Mouse (Mus musculus) embryonic fibroblast, embryonic 13.5 days (primary cell): ENCODE measurements around the gene 1520401A03Rik. TPM values are rescaled to one million over a fixed set of nuclear protein-coding genes. Genes with fewer than 3 reads are reported as not detected.

ENCODE experiments used
- H3K27ac ChIP-seq: 2 replicates; pipeline ENCODE4 v1.5.1; 2012; ENCODE audit warnings: low read length, control low read depth, inconsistent platforms; ENCODE audit not compliant: insufficient read depth
- H3K4me1 ChIP-seq: 2 replicates; pipeline ENCODE4 v1.6.1; 2011; ENCODE audit warnings: low read length; ENCODE audit not compliant: control insufficient read depth, insufficient read depth
- H3K4me3 ChIP-seq: 2 replicates; pipeline ENCODE4 v1.5.1; 2011; ENCODE audit warnings: mild to moderate bottlenecking, control low read depth, low read length; ENCODE audit not compliant: insufficient read depth
- CTCF ChIP-seq: IDR thresholded peaks from 2 replicates; pipeline ENCODE4 v1.5.1; 2011; ENCODE audit warnings: mild to moderate bottlenecking, control low read depth, low read length, moderate library complexity, borderline replicate concordance; ENCODE audit not compliant: insufficient read depth
- POLR2A ChIP-seq: IDR thresholded peaks from 2 replicates; pipeline ENCODE4 v1.6.1; 2011; ENCODE audit warnings: low read depth, mild to moderate bottlenecking, control low read depth, low read length, moderate library complexity
- polyA plus RNA-seq: library from polyadenylated mRNA; stranded (reverse); fragments of >200 nt; gene quantifications from 2 replicates; pipeline ENCODE4 v1.2.4, GENCODE M21; 2011; ENCODE audit warnings: low read depth; ENCODE audit not compliant: missing spikeins, insufficient read length

The 1520401A03Rik gene
- polyA plus RNA-seq, 1 experiment: not detected

DNA sequence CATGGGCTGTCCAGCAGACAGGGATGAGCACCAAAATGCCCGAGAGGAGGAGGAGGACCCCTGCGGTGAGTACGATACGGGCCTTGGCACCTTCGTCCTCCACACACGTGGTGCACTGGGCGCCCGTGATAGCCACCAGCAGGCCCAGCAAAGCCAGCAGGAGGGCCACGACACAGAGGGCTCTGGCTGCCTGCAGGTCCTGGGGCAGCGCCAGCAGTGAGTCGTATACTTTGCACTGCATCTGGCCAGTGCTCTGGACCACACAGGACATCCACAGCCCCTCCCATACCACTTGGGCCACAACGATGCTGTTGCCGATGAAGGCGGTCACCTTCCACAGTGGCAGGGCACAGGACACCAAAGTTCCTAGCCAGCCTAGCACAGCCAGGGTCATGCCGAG lies 39.4 kb downstream of the 1520401A03Rik start:
- Histone ChIP-seq H3K27ac (no peak overlapping the region), H3K4me3 (no peak overlapping the region), H3K4me1 (no peaks in the 10 kb centered on the region)
- no peak for TF ChIP-seq CTCF
- no peak for TF ChIP-seq POLR2A

DNA sequence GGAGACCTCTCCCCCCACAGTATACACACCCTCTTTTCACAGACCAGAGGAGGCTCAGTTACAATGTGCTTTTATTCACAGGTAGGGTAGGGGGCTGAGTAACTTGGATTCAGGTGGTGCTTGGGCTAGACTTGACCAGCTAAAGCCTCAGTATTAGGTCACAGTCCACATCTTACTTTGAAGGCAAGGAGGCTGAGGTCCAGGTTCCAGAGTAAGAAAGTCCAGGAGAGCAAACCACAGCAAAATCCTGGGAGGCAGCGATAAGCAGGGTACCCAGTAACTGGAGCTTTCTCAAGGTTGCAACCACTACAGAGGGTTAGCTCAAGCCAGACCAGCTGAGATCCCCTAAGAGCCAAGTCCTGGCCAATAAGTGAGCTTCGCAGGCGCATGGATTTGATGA lies 40.1 kb downstream of the 1520401A03Rik start:
- H3K4me3 ChIP-seq: no peak overlapping the region
- no peak for TF ChIP-seq POLR2A
- H3K4me1 ChIP-seq: no peaks in the 10 kb centered on the region
- H3K27ac ChIP-seq: no peak overlapping the region

DNA sequence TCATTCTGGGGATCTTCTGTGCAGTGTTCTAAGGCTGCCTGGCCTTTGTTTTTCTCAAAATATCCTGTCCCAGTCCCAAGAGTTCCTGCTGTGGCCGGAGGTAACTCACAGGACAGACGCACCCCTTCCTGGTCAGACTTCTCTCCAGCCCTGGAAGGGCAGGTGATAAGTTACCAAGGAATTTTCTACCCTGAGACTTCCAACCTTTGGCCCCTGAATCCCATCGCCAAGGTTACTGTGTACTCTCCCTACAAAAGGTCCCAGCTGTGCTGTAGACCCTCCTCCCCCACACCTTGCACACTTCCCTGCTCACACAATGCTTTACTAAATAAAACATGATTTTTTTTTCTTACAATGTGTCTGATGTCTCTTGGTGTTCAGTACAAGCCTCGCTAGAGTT lies 40.5 kb downstream of the 1520401A03Rik start:
- no peak for TF ChIP-seq POLR2A
- Histone ChIP-seq H3K27ac (no peak overlapping the region), H3K4me3 (no peak overlapping the region), H3K4me1 (no peaks in the 10 kb centered on the region)

DNA sequence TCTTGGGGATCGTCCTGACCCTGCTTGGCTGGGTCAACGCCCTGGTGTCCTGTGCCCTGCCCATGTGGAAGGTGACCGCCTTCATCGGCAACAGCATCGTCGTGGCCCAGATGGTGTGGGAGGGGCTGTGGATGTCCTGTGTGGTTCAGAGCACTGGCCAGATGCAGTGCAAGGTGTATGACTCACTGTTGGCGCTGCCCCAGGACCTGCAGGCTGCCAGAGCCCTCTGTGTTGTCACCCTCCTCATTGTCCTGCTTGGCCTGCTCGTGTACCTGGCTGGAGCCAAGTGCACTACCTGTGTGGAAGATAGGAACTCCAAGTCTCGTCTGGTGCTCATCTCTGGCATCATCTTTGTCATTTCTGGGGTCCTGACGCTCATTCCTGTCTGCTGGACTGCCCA lies 41.5 kb downstream of the 1520401A03Rik start:
- Histone ChIP-seq H3K27ac (no peak overlapping the region), H3K4me1 (no peaks in the 10 kb centered on the region), H3K4me3 (no peak overlapping the region)
- no peak for TF ChIP-seq CTCF
- TF ChIP-seq POLR2A: no peak

DNA sequence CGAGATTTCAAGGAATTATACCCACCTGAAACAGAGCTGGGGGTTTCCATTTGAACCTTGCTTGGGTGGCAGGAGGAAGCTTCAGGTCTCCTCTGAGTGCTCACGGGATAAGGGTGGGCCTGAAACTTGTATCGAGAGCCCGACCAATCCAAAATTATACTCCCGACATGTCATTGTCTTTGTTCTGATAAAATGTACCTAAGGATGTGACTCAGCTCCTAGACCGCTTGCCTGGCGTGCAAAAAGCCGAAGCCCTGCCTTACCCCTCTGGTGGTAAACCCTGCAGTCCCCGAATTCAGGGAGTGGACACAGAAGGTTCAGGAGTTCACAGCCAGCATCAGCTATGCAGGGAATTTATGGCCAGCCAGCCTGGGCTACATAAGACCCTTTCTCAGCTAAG lies 42.2 kb downstream of the 1520401A03Rik start:
- TF ChIP-seq POLR2A (no peak), CTCF (no peak)
- Histone ChIP-seq H3K27ac (no peak overlapping the region), H3K4me1 (no peaks in the 10 kb centered on the region), H3K4me3 (no peak overlapping the region)

DNA sequence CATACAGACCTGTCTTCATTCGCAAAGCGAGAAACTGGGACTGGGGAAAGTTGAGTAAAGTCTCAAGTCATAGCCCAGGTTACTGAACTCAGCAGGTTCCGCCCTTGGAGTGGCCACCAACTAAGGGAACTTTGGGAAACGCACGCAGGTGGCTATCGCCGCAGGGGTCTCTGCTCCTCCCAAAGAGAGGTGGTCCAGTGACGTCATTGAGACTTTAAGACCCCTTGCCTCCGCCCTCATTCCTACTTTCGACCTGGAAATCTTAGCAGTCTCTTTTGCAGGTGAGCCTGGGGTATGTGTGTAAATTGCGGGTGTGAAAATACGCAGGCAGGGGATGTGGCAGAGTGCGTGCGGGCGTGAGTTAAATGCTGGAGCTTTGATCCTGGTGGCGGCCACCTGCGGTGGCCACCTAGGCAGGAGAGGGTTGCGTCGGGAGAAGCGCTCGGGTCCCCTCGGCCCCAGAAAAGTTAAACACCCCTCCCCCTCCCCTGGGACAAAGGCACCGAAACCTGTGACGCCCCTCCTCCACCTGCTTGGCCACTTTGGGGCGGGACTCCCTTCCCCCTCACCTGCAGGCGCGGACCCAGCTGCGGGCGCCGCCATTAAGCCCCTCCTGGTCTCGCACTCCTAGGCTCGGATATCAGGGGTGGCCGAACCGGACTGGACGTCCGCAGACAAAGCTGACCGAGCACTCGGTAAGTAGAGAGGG lies 43.3 kb downstream of the 1520401A03Rik start, which contains the start of gene Cldn6:
Cldn6 (plus strand) TSS at position 123 of the 709 bp plus-strand sequence.
- H3K4me1 ChIP-seq: no peaks in the 10 kb centered on the region
- H3K4me3 ChIP-seq: no peak within 1 kb of the TSS
- no peak within 1 kb of the TSS for H3K27ac ChIP-seq
- TF ChIP-seq POLR2A (no peak), CTCF (no peak)

DNA sequence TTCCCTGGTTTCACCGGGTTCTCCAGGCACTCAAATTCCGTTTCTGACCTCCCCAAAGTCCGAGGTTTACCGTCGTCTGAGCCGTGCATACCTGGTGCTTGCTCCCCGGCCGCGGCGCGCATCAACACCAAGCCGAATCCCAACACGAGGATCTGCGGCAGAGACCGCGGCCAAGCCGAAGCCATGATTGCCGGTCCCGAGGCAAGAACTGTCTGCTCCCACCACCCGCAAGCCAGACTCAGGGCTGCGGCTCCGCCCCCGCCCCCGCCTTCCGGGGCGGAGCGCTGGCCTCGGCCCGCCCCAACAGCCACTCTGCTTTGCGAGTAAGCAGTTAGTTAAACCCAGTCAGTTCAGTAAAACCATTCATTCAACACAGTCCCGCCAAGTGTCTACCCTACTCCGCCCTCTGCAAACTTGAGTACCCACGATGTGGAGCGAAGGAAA lies 45.3 kb downstream of the 1520401A03Rik start, which contains the start of gene Tnfrsf12a:
Tnfrsf12a (minus strand) TSS at position 233 of the 444 bp plus-strand sequence.
- Histone ChIP-seq H3K4me1 (no peaks in the 10 kb centered on the region), H3K4me3 (peak within 1 kb of the TSS; percentile 83), H3K27ac (peak within 1 kb of the TSS; percentile 98)
- TF ChIP-seq POLR2A (peak; percentile 99), CTCF (no peak)

DNA sequence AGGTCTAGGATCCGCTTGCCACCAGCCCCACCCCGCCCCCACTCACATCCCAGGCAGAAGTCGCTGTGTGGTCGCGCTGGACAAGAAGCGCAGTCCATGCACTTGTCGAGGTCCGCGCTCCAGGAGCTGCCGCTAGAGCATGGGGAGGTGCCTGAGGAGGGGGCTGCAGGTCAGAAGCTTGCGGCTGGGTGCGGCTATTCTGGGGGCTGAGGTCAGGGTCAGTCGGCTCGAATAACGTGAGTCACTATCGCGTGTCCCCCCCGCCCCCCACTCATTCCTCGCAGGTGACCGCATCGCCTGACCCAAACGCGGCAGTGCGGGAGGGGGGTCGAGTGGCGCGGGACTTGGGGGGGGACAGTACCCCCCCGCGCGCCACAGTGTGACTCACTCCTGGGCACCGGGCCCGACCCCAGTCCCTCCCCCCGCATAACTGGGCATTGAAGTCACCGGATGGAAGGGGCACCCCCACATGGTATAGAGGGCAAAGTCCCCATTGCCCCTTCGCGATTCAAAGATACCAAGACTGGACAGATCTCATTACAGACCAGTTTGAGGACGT lies 46.0 kb downstream of the 1520401A03Rik start:
- TF ChIP-seq CTCF (no peak), POLR2A (0 out of 2 replicates have a peak, but pooled peaks have one; percentile 47)
- Histone ChIP-seq H3K4me3 (peak overlapping the region; percentile 83), H3K4me1 (no peaks in the 10 kb centered on the region; the same call in 1 of the 2 replicates), H3K27ac (peak overlapping the region; percentile 98)

DNA sequence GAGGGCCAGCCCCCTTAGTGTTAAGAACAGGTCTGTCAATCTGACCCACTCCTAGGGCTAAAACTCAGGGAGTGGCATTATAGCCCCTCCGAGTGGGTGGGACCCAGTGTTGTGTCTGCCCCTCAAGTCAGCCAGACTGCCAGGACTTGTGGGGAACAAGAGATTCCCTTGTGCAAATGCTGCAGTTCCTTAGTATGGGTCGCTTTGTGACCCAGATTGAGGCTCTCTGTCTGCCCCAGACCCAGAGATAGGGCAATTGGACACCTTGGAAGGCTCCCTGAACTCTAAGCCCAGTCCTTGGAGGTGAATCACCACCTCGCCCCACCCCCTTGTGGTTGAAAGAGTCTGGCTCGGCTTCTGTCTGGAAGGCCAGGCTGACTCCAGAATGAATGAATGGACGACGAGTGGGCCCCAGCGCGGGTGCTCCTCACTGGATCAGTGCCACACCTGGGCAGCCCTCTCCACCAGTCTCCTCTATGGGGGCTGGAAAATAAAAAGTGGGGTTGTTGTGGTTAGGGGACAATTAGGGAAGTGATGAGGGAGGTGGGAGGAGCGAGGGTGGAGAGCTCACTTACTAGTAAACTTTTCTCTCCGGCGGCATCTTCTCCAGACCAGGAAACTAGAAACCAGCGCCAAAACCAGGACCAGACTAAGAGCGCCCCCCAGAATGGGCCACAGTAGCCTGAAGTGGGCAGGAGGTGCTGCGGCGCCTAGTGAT lies 46.9 kb downstream of the 1520401A03Rik start:
- TF ChIP-seq POLR2A (peak; percentile 77), CTCF (no peak)
- peak overlapping the region; percentile 83 for H3K4me3 ChIP-seq
- peak overlapping the region; percentile 98 for H3K27ac ChIP-seq
- H3K4me1 ChIP-seq: no peaks in the 10 kb centered on the region; the same call in 1 of the 2 replicates

DNA sequence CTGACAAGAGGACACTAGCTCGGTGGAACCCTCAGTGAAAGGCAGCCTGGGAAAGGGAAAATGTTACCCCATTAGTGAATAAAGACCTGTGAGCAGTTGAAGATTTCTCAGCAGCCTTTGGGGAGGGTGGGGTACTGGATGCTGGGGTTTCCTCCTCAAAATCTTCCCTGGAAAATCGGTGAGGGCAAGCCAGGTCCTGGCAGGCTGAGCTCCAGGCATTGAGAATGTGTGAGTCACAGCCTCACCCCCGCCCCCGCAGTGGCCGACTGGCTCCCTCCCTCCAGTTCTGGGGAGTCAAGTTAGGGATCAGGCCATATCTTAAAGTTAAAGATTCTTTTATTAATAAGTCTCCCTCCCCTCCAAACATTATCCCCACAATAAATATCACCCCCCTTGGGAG lies 47.5 kb downstream of the 1520401A03Rik start:
- TF ChIP-seq CTCF (no peak), POLR2A (peak; percentile 52; the same call in 1 of the 2 replicates)
- no peaks in the 10 kb centered on the region; the same call in 1 of the 2 replicates for H3K4me1 ChIP-seq
- peak overlapping the region; percentile 98 for H3K27ac ChIP-seq
- H3K4me3 ChIP-seq: peak overlapping the region; percentile 83
